Mouse (Mus musculus): Measurements from ENCODE around the gene Ucn3.
A peak's percentile ranks its signal among the peaks of the same experiment; 100 is the strongest.
"Not testable (repeated sequence)": the region's sequence is repeated elsewhere in the genome, so short reads cannot be mapped to it uniquely, and the experiment has no call there.

Gene Ucn3

DNA sequence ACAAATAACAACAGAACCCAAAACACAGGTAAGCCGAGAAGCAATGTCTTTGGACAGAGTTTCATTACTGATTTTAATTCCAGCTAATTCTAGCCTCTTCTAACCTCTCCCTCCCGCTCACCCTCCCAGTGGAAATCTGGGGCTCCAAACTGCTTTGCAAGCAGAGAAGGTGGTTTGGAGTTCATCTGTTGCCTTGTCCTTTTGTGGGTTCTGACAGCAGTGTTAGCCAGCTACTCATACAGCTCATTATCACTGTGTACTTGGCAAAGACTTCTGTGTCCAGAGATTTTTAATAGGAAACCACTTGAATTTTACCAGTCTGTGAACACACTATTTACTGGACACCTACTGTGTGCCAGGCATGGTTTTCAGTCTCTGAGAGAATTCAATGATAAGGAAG, at the start of gene Ucn3:
TSS of gene Ucn3 (minus strand) at position 101 of the 400 bp plus-strand sequence.
- DNase-seq (ENCODE audit: low spot score) = no peak

DNA sequence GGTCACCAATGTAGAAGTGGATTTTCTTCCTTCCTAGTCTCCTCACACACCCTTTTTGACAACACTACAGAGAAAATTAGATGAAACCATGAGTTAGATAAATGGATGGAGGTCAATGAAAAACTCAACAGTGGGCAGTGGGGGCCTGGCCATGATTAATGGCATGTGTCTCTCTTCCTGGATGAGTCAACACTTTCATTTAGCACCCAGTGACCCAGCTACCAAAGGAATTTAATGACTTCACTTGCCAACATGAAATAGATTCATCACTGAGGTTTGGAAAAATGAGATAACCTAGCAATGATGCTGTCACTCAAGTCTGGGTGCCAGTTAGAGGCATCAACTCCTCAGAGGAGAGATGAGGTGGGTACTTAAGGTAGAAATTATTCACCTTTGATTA, 46.9 kb upstream of the Ucn3 start:
- DNase-seq (ENCODE audit: low spot score) = no peak

DNA sequence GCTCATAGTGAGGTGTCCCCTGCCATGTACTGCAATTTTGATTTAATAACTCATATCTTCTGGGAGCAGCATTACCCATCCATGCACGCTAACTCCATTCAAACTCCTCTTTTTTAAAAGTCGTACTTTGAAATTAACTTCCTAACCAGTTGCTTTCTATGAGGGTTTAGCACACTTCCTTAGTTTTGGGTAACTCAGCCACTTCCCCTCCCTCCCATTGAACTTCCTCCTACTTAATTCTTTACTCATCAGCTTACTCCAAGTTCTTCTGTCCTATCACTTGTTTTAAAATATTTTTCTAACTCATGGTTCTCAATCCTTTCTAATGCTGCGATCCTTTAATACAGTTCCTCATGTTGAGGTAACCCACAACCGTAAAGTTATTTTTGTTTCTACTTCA, 23.7 kb upstream of the Ucn3 start:
- no peak for DNase-seq (ENCODE audit: low spot score)

DNA sequence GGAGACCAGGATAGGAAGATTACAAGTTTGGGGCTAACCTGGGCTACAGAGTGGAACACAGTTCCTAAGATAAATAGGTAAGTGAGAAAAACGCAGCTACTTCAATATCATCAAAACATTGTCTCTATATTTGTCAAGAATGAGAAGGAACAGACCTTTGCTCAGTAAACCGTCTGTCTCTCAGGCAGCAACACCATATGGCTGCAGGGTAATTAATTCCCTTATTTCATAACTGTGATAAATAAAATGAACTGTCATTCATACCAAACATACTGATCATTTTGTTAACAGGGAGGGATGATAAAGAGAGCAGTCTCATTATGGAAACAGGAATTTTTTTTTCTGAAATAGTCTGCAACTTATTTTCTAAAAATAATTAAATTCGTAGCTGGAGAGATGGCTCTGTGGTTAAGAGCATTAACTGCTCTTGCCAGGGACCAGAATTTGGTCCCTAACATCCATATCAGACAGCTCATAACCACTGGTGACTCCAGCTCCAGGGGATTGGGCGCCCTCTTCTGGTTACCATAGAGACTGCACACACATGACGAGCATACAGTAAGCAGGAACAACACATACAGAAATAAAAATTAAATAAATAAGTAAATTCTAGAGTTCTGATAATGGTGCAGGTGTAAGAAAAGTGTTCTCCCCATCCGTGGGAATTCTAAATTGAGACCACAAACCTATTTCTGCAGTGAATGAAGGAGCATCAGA, 6.2 kb upstream of the Ucn3 start:
- no peak for DNase-seq (ENCODE audit: low spot score)

DNA sequence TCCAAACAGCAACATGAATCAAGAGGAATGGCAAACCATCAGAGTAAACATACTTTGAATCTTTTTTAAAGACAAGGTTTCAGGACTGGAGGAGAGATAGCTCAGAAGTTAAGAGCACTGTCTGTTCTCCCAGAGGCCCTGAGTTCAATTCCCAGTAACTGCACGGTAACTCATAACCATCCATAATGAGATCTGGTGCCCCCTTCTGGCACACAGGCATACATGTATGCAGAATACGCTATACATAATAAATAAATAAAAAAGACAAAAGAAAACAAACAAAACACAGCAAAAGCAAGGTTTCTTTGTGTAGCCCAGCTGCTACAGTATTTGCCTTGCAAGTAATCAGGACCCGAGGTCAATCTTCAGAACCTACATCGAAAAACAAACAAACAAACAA, 4.3 kb upstream of the Ucn3 start:
- DNase-seq (ENCODE audit: low spot score) = no peak

DNA sequence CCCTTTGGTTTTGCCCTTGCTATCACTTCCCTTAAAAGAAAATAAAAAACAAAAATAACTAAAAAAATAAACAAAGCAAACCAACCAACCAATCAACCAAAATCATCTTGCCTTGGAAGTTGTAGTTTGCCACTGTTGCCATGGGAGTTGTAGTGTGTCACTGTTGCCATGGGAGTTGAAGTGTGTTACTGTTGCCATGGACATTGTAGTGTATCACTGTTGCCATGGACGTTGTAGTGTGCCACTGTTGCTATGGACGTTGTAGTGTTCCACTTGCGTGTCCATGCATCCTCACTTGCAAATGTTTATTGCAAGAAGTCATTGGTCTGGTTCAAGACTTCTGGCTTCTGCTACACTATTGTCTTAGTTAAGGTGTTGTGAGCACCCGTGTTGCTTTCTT, 2.1 kb upstream of the Ucn3 start:
- no peak for DNase-seq (ENCODE audit: low spot score)

DNA sequence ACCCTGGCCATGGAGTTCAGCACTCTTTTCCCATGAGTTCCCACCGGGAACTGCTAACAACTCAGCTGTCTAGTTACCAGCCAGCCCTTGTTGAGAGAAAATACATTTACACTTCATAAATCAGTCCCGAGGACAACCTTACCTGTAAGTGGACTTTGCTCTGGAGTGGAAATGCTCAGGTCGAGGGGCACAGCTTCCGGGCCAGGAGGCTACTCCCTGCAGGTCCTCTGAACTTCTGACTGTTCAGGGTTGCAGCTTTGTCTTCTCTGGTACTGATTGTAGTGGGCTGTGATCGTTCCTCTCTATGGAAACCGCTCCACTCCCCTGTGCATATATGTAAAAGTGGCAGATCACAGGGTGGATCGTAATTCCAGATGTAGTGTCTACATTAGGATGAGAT, 450 bp downstream of the Ucn3 start:
- no peak for DNase-seq (ENCODE audit: low spot score)

DNA sequence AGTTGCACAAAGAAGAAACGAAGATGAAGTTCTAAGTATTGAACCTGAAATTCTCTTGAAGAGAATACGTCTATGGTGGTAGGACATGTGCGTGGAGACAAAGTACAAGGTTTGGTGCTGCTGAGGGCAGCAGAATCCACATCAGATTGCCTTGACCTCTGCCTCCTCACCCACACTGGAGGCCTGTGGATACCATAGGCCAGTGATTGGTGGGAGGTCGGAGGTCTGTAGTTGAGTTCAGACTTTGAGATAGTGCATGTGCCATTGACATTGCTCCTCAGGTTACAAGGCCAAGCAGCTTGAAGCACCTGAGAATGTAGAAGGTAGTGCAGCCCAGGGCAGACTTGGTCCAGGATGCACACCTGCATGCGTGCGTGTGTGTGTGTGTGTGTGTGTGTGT, 19.1 kb downstream of the Ucn3 start:
- no peak for DNase-seq (ENCODE audit: low spot score)

DNA sequence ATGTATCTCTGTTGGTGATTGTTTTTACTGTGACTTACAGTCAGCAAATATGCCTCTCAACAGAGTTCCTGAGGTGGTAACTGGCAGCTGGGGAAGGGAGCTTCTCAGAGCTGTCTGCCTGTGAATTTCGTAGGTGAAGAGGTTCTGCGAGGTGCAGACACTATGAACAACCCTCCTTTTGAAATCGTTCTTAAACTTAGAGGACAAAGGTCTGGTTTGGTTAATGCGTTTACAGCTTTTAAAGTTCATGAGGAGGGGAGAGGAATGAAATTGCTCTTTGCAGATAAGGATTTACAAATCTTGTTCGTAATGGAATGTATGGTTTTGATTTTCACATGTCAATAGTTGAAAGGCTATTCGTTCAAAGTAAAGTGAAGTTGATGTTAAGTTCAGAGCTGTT, 19.5 kb downstream of the Ucn3 start:
- DNase-seq (ENCODE audit: low spot score) = no peak

DNA sequence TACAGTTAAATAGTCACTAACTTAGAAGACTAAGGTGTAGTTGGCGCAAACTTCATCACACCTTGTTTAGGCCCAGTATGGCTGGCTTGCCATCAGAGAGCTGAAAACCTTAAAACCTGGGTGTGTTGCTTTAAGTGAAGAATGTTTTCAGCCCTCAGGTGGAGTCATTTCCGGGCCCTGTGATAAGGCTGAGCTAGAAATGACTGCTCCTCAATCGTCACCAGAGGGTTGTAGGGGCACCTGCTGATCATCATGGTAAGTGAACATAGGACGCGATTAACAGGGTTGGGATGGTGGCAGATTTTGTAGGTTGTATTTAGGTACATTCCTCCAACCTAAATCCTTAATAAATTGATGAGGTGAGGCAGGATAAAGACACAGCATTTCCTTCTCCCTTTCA, 20.7 kb downstream of the Ucn3 start:
- DNase-seq (ENCODE audit: low spot score) = no peak

DNA sequence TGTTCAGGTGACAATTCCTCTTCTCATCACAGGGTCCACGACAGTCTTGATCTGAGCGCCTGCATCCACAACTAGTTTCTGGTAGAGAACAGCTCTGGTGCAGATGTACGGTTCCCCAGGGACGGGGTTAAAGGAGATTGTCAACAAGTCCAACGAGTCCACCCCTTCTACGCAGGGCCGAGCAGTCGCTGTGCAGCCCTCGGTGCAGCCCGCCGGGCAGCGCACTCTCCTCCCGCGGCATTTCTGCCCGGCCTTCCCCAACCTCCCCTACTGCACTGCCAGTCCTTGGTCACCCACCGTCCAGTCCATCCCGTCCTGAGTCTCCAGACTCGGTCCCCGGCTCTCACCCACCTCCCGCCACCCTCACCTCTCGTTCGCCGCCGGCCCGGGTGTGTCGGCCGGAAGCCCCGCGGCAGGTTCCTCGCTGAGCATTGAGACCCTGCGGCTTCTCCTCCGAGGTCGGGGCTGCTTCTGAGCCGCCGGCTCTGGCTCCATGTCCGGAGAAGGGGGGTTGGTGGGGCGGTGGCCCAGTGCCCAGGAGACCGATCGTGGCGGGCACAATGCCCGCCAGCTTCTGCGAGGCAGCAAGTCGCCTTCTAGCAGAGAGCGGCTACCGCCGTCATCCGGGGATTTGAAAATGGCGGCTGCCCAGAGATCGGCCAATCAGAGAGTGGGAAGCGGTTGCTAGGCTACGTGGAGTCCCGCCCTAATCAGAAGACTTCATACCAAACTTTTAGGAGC, 27.4 kb downstream of the Ucn3 start, which contains the start of the genes Net1 and Tubal3:
TSS of gene Net1 (minus strand) at position 650 of the 741 bp plus-strand sequence.
TSS of gene Tubal3 (plus strand) at position 704 of the 741 bp plus-strand sequence.
- DNase-seq (ENCODE audit: low spot score) = peak; percentile 64

DNA sequence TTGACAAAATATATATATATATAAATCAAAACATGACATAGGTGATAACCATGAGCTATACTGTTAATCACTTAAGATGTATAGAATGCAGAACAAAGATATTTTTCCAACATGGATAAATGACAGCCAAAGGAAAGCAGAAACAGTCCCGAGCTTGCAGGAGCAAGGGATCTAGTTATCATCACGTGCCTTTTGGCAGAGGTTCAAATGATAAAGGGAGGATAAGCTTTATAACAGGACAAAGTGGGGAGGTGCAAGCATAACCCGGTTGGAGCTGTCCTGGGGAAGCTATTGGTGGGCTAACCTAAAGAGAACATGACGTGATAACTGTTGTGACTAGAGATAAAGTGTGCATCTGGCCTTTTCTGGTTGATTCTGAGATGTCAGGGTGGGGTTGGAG, 31.6 kb downstream of the Ucn3 start:
- no peak for DNase-seq (ENCODE audit: low spot score)

DNA sequence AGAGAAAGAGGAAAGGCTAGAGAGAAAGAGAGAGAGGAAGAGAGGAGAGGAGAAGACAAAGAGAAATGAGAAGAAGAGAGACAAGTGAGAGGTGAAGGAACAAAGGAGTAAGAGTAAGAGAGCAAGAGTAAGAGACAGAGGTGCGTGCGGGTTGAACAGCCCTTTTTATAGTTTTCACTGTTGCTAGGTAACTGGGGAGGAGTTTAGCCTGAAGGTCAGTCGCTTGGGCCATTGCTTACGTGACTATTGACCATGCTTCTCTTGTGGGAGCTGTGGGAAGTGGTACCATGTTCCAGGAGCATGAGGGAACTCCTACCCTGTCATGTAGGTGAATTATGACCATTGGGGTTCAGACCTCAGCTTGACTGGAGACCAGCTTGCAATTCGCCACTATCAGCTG, 34.8 kb downstream of the Ucn3 start:
- no peak for DNase-seq (ENCODE audit: low spot score)

DNA sequence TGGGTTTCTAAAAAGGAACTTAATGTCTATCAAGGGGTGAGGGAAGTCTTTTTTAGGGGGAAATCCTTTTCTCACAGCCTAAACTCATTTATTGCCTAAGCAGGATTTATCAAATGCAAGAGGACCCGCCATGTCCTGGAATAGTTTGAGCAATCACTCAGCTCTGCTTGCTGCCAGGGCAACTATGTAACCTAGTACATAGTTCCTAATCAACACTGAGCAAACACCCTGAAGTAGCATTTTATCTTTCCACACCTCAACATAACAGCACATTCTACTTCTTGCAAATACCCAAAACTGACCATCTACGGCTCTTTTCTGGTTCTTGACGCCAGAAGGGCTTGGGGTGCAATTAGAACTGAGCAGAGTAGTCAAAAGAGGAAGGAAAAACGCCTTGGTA, 36.9 kb downstream of the Ucn3 start:
- no peak for DNase-seq (ENCODE audit: low spot score)

DNA sequence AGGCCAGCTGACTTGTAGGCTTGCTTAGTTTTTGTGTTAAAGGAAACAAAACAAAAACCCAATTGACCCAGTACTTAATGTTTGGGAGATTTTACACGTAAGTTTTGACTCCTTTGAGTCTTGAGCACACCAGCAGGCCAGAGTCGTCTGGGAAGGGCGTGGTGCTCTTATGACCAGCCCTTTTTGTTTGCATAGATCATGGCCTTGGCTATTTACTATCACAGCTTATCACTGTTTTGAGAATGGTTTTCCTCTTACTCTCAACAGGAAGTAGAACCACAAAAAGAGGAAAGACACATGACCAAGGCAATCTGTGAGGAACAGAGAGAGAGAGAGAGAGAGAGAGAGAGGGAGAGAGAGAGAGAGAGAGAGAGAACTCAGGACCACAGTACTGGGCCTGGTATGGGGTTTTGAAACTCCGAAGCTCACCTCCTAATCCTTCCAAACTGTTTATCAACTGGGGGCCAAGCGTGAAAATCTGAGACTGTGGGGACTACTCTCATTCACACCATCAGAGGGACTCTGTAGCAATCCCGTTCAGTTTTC, 37.9 kb downstream of the Ucn3 start:
- no peak for DNase-seq (ENCODE audit: low spot score)

DNA sequence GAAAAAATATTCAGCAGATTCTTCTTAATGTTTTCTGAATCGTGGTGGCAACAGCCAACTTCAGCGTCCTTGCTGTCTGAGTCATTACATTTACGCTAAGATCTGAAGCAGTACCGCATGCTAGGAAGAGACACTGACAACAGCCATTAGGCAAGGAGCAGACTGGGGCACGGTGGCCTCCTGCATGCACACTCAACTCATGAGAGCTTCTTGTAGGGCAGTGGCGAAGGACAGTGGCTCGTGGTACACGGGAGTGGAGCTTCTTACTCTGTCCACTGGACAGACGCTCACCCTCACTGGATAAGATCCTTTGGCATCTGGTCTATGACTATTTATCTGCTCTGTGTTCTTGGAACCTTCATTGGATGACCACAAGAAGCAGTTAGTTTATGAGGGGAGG, 45.8 kb downstream of the Ucn3 start:
- no peak for DNase-seq (ENCODE audit: low spot score)

DNA sequence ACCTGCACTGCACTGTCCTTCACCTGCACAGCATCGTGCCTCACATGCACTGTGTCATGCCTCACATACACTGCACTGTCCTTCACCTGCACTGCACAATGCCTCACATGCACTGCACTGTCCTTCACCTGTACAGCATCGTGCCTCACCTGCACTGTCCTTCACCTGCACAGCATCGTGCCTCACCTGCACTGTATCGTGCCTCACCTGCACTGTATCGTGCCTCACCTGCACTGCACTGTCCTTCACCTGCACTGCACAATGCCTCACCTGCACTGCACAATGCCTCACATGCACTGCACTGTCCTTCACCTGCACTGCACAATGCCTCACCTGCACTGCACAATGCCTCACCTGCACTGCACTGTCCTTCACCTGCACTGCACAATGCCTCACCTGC, 46.9 kb downstream of the Ucn3 start:
- DNase-seq (ENCODE audit: low spot score) = not testable (repeated sequence)

DNA sequence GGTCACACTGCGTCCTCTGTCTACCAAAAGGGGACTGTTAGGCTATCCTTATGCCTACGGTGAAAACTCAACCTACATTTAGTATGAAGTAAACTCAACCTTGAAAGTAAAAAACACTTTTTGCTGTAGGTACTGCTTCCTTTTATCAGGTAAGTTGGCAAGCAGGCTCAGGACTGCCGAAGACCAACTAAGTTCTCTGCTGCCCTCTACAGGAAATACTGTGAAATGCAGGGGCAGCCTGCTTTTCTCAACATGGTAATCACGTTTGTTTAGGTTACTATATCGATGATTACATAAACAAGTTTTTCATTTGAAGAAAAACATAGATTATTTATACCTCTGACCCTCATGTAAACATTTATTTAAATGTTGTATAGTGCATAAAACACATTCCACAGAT, 48.2 kb downstream of the Ucn3 start:
- DNase-seq (ENCODE audit: low spot score) = no peak

DNA sequence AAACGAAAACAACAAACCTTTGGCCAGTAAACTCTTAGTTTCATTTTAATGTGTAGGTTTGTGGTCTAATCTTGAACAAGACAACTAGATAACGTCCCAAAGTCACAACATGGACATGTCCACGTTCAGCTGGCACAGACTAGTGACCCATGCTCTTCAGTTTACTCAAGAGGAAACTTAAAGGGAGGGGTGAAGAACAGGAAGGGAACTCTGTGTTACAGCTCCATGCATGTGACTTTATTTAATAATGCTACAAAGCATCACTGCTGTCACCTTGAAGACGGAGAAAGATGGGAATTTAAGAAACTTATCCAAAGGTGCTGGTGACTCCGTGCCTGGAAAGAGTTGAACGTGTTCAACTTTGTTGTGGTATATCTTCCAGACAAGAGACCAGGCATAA, 49.1 kb downstream of the Ucn3 start:
- DNase-seq (ENCODE audit: low spot score) = no peak

DNA sequence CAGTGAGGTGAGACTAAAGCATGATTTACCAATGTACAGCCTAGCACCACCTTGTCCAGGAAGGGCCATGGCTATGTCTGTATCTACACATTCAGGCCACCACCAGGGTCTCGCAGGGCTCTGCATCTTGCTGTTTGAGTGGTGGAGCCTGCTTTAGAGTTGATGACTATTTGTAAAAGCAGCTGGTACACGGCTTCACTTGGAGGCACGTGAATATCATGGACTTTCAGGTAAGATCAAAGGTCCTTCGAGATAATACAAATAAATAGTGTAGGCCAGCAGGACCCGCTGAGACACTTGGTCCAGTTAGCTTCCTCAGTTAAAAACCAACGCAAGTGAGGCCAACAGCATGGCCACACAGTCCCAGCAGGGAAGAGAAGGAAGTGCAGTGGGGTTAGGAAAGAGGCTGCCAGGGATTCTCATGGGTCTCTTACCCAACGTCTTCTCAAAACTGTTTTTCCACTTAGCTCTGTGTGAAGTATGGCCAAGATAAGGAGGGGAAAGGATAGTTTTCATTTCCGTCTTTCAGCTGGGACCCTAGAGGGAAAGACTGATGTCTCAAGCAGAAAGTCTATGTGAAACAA, 49.7 kb downstream of the Ucn3 start:
- no peak for DNase-seq (ENCODE audit: low spot score)

DNA sequence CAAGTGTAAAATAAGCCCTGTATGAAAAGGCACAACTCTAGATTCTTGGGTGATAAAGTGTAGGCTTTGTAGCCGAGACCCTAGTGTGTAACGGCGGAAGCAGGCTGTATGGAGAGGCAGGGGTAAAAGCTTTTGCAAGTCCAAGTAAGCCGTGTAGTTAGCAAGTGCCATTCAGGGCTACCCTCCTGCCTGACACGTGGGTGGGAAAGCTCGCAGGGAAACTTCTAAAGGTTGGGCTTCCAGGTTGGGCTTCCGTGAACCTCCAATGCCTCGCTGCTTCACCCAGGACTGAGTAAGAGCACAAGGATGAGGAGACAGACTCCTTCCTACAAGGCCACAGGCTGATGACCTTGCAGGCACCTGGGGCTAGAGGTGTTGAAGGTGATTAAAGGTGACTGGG, 50.6 kb downstream of the Ucn3 start:
- no peak for DNase-seq (ENCODE audit: low spot score)

DNA sequence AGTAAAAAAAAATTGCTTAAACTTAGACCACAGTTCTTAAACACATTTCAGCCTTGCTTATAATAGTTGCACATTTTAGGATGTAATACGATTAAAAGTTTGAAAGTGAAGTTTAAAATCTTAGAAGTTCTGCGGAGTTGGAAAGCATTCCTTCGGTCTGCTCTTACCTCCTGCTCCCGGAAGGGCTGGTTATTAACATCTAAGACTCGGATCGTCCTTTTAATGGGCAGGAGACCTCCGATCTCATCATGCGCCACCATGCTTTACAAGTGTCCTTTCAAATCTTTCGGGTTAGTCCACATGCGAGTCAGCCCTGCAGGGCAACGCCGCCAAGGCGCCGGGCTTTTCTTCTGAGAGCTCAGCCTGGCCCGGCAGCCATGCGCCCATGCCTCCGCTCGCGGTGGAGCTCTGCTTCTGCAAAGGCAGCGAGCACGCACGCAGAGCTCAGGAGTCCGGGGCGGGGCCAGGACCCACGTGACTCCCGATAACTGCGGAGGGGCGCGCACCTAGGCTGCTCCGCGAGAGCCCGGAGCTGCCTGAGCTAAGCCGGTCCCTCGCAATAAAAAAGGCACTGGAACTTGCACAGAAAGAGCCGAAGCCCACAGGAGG, 51.9 kb downstream of the Ucn3 start:
- DNase-seq (ENCODE audit: low spot score) = peak; percentile 71

DNA sequence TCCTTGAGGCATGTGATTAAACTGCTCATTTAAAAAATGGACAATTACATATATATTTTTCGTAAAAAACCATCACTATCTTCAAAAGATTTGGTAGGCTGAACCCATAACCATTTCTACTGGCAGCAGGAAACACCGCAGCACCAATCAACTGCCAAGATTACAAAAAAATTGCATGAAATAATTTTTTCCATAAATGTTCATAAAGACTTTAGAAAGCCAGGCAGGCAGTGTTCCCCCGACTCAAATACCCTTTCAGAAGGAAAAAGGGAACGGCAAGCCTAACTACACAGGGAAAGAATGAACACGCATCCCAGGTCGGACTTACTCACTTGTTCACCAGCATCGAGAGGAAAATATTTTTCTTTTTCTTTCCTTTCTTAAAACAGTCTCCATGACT, 52.5 kb downstream of the Ucn3 start:
- DNase-seq (ENCODE audit: low spot score) = no peak

All from urinary bladder, postnatal 10 days (tissue).